Comparison of ENCODE assay signal across 21 mouse cellular contexts in the genomic region with DNA sequence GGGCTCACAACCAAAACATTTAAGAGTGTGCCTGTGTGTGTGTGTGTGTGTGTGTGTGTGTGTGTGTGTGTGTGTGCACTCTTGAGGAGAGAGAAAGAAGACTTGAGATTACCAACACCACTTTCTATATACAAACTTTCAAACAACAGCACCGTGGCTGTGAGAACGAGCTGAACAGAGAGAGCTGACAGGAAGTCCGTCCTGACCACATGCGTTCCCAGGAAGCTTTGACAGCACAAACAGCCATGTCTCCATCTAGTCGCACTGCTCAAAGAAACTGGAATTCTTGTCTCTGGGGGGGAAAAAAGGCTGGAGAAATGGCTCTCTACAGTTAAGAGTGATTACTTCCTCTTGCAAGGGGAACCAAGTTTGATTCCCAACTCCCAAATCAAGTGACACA. TPM values are rescaled to one million over a fixed set of nuclear protein-coding genes. Genes with fewer than 3 reads are reported as not detected.
DNase-seq lines count a peak whose midpoint lies in the region; ATAC-seq and TF ChIP-seq lines count a peak whose summit lies in the region.
"Had no signal": no experiment of that assay in that cellular context is flagged by ENCODE, and none has a peak within 500 bp of the region (broad histone marks: within the 10 kb centered on the region; RNA-seq: fewer than 3 reads in every experiment).

No protein-coding gene starts in this region.

- H3K9me3 ChIP-seq in heart, embryonic 10.5 days, result no peaks in the 10 kb centered on the region
- H3K9me3 ChIP-seq in lung, embryonic 14.5 days (ENCODE audit: low read depth, low read length), result no peaks in the 10 kb centered on the region
- H3K9me3 ChIP-seq in lung, postnatal 0 days (ENCODE audit: low read length), result no peaks in the 10 kb centered on the region
- H3K9me3 ChIP-seq in forebrain, postnatal 0 days (ENCODE audit: low read length), result no peaks in the 10 kb centered on the region

- no peak overlapping the region for H3K9ac ChIP-seq in lung, embryonic 14.5 days
- H3K9ac ChIP-seq in lung, postnatal 0 days (replicated peaks; ENCODE audit: low read depth), result no peak overlapping the region
- no peak overlapping the region for H3K9ac ChIP-seq in forebrain, postnatal 0 days
- H3K9ac ChIP-seq: heart, embryonic 13.5 days; hindbrain, embryonic 14.5 days had no signal

- H3K4me3 ChIP-seq in heart, embryonic 10.5 days, result no peak overlapping the region
- no peak overlapping the region for H3K4me3 ChIP-seq in lung, embryonic 14.5 days (ENCODE audit: low read depth, low read length)
- no peak overlapping the region for H3K4me3 ChIP-seq in lung, postnatal 0 days (ENCODE audit: low read depth, low read length)
- H3K4me3 ChIP-seq in lung, adult 2 months (replicated peaks; ENCODE audit: extremely low read depth, low read depth, low read length), result no peak overlapping the region
- H3K4me3 ChIP-seq in forebrain, postnatal 0 days (ENCODE audit: low read depth, low read length), result no peak overlapping the region
- H3K4me3 ChIP-seq: heart, embryonic 13.5 days had no signal

- no peak overlapping the region for H3K4me2 ChIP-seq in lung, embryonic 14.5 days
- no peak overlapping the region for H3K4me2 ChIP-seq in lung, postnatal 0 days (replicated peaks; ENCODE audit: low read depth, low read length)
- no peak overlapping the region for H3K4me2 ChIP-seq in forebrain, postnatal 0 days (ENCODE audit: low read depth)
- H3K4me2 ChIP-seq: heart, embryonic 13.5 days; hindbrain, embryonic 14.5 days had no signal

- no peak for TF ChIP-seq CTCF in lung, embryonic 14.5 days (IDR thresholded peaks at IDR 0.05; ENCODE audit: low read depth)
- no peak for TF ChIP-seq CTCF in lung, postnatal 0 days (IDR thresholded peaks at IDR 0.05)
- TF ChIP-seq CTCF in lung, adult 2 months (IDR thresholded peaks at IDR 0.05; ENCODE audit: insufficient read depth, low read length), result no peak
- no peak for TF ChIP-seq CTCF in forebrain, postnatal 0 days (IDR thresholded peaks at IDR 0.05; ENCODE audit: low read depth)

- TF ChIP-seq EP300 in lung, postnatal 0 days (IDR thresholded peaks at IDR 0.05), result no peak

- H3K27me3 ChIP-seq in heart, embryonic 10.5 days (ENCODE audit: insufficient read depth, poor library complexity, severe bottlenecking), result no peaks in the 10 kb centered on the region; the same call in 1 of the 2 replicates
- no peaks in the 10 kb centered on the region for H3K27me3 ChIP-seq in lung, embryonic 14.5 days (ENCODE audit: insufficient read depth, low read length)
- H3K27me3 ChIP-seq in lung, postnatal 0 days (replicated peaks; ENCODE audit: insufficient read depth, low read length), result no peaks in the 10 kb centered on the region
- no peaks in the 10 kb centered on the region for H3K27me3 ChIP-seq in forebrain, postnatal 0 days (ENCODE audit: insufficient read depth, low read length)
- H3K27me3 ChIP-seq: heart, embryonic 13.5 days had no signal

- H3K36me3 ChIP-seq in heart, embryonic 10.5 days, result no peaks in the 10 kb centered on the region
- H3K36me3 ChIP-seq in lung, embryonic 14.5 days (ENCODE audit: insufficient read depth), result no peaks in the 10 kb centered on the region
- H3K36me3 ChIP-seq in lung, postnatal 0 days (ENCODE audit: insufficient read depth, low read length), result no peaks in the 10 kb centered on the region
- H3K36me3 ChIP-seq in forebrain, postnatal 0 days (ENCODE audit: insufficient read depth), result no peaks in the 10 kb centered on the region
- H3K36me3 ChIP-seq: heart, embryonic 13.5 days had no signal

- no peak for TF ChIP-seq POLR2A in lung, adult 2 months (IDR thresholded peaks at IDR 0.05; ENCODE audit: borderline replicate concordance, extremely low read depth, low read depth, low read length)

- 54% methylated on average over 5 of the region's 5 CpGs for WGBS in heart, embryonic 10.5 days
- WGBS in lung, embryonic 14.5 days, result 26% methylated on average over 5 of the region's 5 CpGs
- WGBS in lung, postnatal 0 days, result 17% methylated on average over 5 of the region's 5 CpGs
- WGBS in lung, adult 2 months, result 22% methylated on average over 5 of the region's 5 CpGs
- 84% methylated on average over 5 of the region's 5 CpGs for WGBS in forebrain, postnatal 0 days

- H3K4me1 ChIP-seq in heart, embryonic 10.5 days, result peaks cover 3% of the 10 kb centered on the region; the same call in 1 of the 2 replicates
- H3K4me1 ChIP-seq in lung, embryonic 14.5 days (ENCODE audit: insufficient read depth), result peaks cover 3% of the 10 kb centered on the region; the same call in 1 of the 2 replicates
- H3K4me1 ChIP-seq in lung, postnatal 0 days (ENCODE audit: insufficient read depth, low read depth, low read length), result no peaks in the 10 kb centered on the region
- no peaks in the 10 kb centered on the region for H3K4me1 ChIP-seq in lung, adult 2 months (ENCODE audit: control insufficient read depth, insufficient read depth, low read length)
- no peaks in the 10 kb centered on the region for H3K4me1 ChIP-seq in forebrain, postnatal 0 days (ENCODE audit: insufficient read depth)

- peak; percentile 82 for DNase-seq in heart, adult 11 months
- no peak for DNase-seq in heart, embryonic 10.5 days (ENCODE audit: low spot score)
- DNase-seq in lung, embryonic 14.5 days, result peak; percentile 72
- DNase-seq in lung, postnatal 25 days (ENCODE audit: low spot score), result no peak
- peak; percentile 46 for DNase-seq in lung, postnatal 0 days (ENCODE audit: low spot score)
- no peak for DNase-seq in lung, adult 2 months
- DNase-seq in yolk sac, embryonic 10.5 days (ENCODE audit: low spot score), result no peak
- no peak for DNase-seq in forebrain, postnatal 0 days
- DNase-seq: adrenal gland, adult 8-10 months; adrenal gland, postnatal 25 days; cerebellum, adult 18-20 months; cerebellum, adult 9-10 months; cerebellum, postnatal 14 days; gastrocnemius, postnatal 25 days; heart, postnatal 14 days; heart, postnatal 4 days had no signal

- ATAC-seq in lung, embryonic 14.5 days (ENCODE audit: insufficient read depth), result peak; percentile 63; the same call in 1 of the 2 replicates
- ATAC-seq in lung, postnatal 0 days, result peak; percentile 65
- ATAC-seq in forebrain, postnatal 0 days, result no peak
- ATAC-seq: activated CD4-positive, CD25-positive, alpha-beta regulatory T cell, adult 4 months; forebrain, embryonic 14.5 days; hindbrain, postnatal 0 days had no signal

- no peak overlapping the region for H3K27ac ChIP-seq in heart, embryonic 10.5 days
- no peak overlapping the region; the same call in 1 of the 2 replicates for H3K27ac ChIP-seq in lung, embryonic 14.5 days (ENCODE audit: low read depth)
- H3K27ac ChIP-seq in lung, postnatal 0 days (ENCODE audit: low read length), result 0 out of 2 replicates have a peak overlapping the region, but pooled peaks have one; percentile 16
- no peak overlapping the region for H3K27ac ChIP-seq in forebrain, postnatal 0 days (ENCODE audit: low read depth, low read length)
- H3K27ac ChIP-seq: heart, embryonic 13.5 days; hindbrain, embryonic 14.5 days; hindbrain, postnatal 0 days had no signal

RNA-seq across cellular contexts. Expression of a gene that starts 45.4 kb away (rescaled TPM):
- polyA plus RNA-seq in heart, embryonic 10.5 days (2016; fragmentation: Nextera tagmentation; extraction: Ambion mirVana), result 6.1 and 10.9 TPM in 2 replicates
- polyA plus RNA-seq in lung, embryonic 14.5 days (2014; fragmentation: Nextera tagmentation; extraction: Ambion mirVana), result 10.2 and 11.3 TPM in 2 replicates
- polyA plus RNA-seq in lung, postnatal 0 days (2015; fragmentation: Nextera tagmentation; extraction: Ambion mirVana), result 22.3 TPM in 2 replicates
- 50.2 and 58.9 TPM in 2 replicates for polyA plus RNA-seq in lung, adult 2 months (2012; rRNA removed)
- total RNA-seq in forebrain, postnatal 0 days (2014; rRNA removed), result 9.0 and 11.8 TPM in 2 replicates
- 9.0 and 10.7 TPM in 2 replicates for polyA plus RNA-seq in forebrain, postnatal 0 days (2015; fragmentation: Nextera tagmentation; extraction: Ambion mirVana)

Comparison
In these comparisons a context has a peak if more than half of its experiments do, and no peak if none do; other contexts are left out.
1. DNase-seq: peak in heart, adult 11 months (single experiment), lung, embryonic 14.5 days (single experiment) and lung, postnatal 0 days (single experiment); none in heart, embryonic 10.5 days (single experiment), lung, postnatal 25 days (single experiment), lung, adult 2 months (single experiment), yolk sac, embryonic 10.5 days (single experiment) and forebrain, postnatal 0 days (single experiment).